Mouse (Mus musculus): ENCODE measurements around the gene Syt7. TPM values are rescaled to one million over a fixed set of nuclear protein-coding genes. Genes with fewer than 3 reads are reported as not detected.

Gene Syt7
- polyA plus RNA-seq, 1 experiment = 11.0 TPM

DNA sequence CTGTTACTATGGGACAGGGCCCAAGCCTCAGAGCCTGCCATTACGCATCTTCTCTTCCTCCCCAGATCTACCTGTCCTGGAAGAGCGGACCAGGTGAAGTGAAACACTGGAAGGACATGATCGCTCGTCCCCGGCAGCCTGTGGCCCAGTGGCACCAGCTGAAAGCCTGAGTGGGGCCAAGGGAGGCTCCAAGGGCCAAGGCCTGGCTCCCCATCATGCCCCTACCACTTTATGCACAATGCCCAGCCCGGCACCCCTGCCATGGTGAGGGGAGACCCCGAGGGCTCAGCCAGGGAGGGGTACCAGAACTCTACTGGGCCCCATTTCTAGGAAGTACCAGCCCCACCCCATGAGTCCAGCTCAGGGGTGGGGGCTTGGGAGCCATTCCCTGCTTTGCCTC lies 59.4 kb downstream of the Syt7 start:
- Histone ChIP-seq H3K27ac (ENCODE audit: control insufficient read depth, insufficient read depth, low read depth, low read length) (no peak overlapping the region), H3K4me3 (ENCODE audit: control insufficient read depth, low read depth, low read length) (no peak overlapping the region), H3K4me1 (ENCODE audit: control insufficient read depth, insufficient read depth, low read length) (peaks cover 5% of the 10 kb centered on the region), H3K27me3 (ENCODE audit: control insufficient read depth, insufficient read depth, low read length) (no peaks in the 10 kb centered on the region), H3K36me3 (ENCODE audit: control insufficient read depth, insufficient read depth, low read length) (no peaks in the 10 kb centered on the region)
- no peak for TF ChIP-seq POLR2A (IDR thresholded peaks at IDR 0.05; ENCODE audit: control insufficient read depth, low read depth, low read length)
- TF ChIP-seq CTCF (IDR thresholded peaks at IDR 0.05; ENCODE audit: control insufficient read depth, insufficient read depth, insufficient replicate concordance, low read depth, low read length) = no peak

DNA sequence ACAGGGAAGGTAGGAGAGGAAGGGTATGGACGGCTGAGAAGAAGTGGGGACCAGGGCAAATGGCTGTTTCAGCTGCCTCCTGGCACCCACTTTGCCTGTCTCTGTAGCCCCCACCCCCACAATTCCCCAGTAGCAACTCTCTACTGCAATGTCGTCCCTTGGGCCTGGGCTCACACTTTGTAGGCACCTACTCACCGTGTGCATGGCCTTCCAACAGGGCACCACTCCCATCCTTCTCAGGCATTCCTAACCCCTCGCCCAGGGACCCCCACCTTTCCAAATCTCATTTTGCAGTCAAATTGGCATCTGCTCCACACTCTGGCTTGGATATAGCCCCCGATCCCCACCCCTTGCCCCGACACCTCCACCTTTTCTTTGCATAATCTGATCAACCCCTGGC lies 60.3 kb downstream of the Syt7 start:
- Histone ChIP-seq H3K36me3 (ENCODE audit: control insufficient read depth, insufficient read depth, low read length) (no peaks in the 10 kb centered on the region), H3K4me1 (ENCODE audit: control insufficient read depth, insufficient read depth, low read length) (peaks cover 5% of the 10 kb centered on the region), H3K27me3 (ENCODE audit: control insufficient read depth, insufficient read depth, low read length) (no peaks in the 10 kb centered on the region), H3K27ac (ENCODE audit: control insufficient read depth, insufficient read depth, low read depth, low read length) (no peak overlapping the region), H3K4me3 (ENCODE audit: control insufficient read depth, low read depth, low read length) (no peak overlapping the region)
- no peak for TF ChIP-seq CTCF (IDR thresholded peaks at IDR 0.05; ENCODE audit: control insufficient read depth, insufficient read depth, insufficient replicate concordance, low read depth, low read length)
- no peak for TF ChIP-seq POLR2A (IDR thresholded peaks at IDR 0.05; ENCODE audit: control insufficient read depth, low read depth, low read length)

- Histone ChIP-seq H3K4me1 (ENCODE audit: control insufficient read depth, insufficient read depth, low read length) (peaks cover 5% of the 10 kb centered on the region), H3K36me3 (ENCODE audit: control insufficient read depth, insufficient read depth, low read length) (no peaks in the 10 kb centered on the region), H3K27me3 (ENCODE audit: control insufficient read depth, insufficient read depth, low read length) (no peaks in the 10 kb centered on the region), H3K27ac (ENCODE audit: control insufficient read depth, insufficient read depth, low read depth, low read length) (no peak overlapping the region), H3K4me3 (ENCODE audit: control insufficient read depth, low read depth, low read length) (no peak overlapping the region)
- TF ChIP-seq CTCF (IDR thresholded peaks at IDR 0.05; ENCODE audit: control insufficient read depth, insufficient read depth, insufficient replicate concordance, low read depth, low read length) = peak; percentile 17; the same call in 1 of the 2 replicates
- no peak for TF ChIP-seq POLR2A (IDR thresholded peaks at IDR 0.05; ENCODE audit: control insufficient read depth, low read depth, low read length)
Observed at GRCm38 (mm10) chr19:10449708-10450107, 60.8 kb downstream of the Syt7 start.

DNA sequence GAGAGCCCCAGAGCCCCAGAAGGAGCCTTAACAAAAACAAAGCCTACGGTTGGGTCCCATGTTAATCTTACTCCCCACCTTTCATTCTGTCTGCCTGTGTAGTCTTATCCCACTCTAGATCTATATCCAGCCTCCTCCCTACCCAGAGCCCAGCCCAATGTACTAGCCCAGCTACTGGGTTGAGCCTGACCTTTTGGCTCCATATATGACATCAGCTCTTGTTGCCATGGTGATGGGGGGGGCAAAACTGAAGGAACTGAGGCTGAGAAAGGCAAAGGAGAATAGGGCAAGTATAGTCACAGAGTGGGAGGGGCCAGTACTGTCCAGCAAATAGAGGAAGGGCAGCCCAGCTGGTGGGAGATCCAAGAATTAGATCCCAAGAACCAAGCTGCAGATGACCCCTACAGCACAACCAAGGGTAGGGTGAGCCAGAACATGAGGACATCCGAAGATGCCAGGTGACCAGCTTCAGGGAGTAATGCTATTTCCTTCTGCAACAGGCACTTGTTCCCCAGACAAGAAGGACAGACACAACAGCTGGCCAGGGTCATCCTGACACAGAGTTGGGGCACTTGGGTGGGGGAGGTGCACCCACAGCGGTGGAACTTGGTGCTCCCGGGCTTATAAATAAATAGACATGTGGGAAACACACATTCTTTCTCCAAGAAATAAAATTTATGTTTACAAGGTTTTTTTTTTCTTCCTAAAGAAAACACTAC lies 66.0 kb downstream of the Syt7 start:
- no peaks in the 10 kb centered on the region for H3K36me3 ChIP-seq (ENCODE audit: control insufficient read depth, insufficient read depth, low read length)
- peak overlapping the region; percentile 90 for H3K4me3 ChIP-seq (ENCODE audit: control insufficient read depth, low read depth, low read length)
- H3K4me1 ChIP-seq (ENCODE audit: control insufficient read depth, insufficient read depth, low read length) = peaks cover 14% of the 10 kb centered on the region
- H3K27me3 ChIP-seq (ENCODE audit: control insufficient read depth, insufficient read depth, low read length) = no peaks in the 10 kb centered on the region
- TF ChIP-seq CTCF (IDR thresholded peaks at IDR 0.05; ENCODE audit: control insufficient read depth, insufficient read depth, insufficient replicate concordance, low read depth, low read length) (no peak), POLR2A (IDR thresholded peaks at IDR 0.05; ENCODE audit: control insufficient read depth, low read depth, low read length) (no peak; the same call in 1 of the 2 replicates)
- peak overlapping the region; percentile 40 for H3K27ac ChIP-seq (ENCODE audit: control insufficient read depth, insufficient read depth, low read depth, low read length)

GRCm38 (mm10) chr19:10455437-10455806 lies 66.5 kb downstream of the Syt7 start:
- Histone ChIP-seq H3K4me3 (ENCODE audit: control insufficient read depth, low read depth, low read length) (peak overlapping the region; percentile 90), H3K27ac (ENCODE audit: control insufficient read depth, insufficient read depth, low read depth, low read length) (peak overlapping the region; percentile 8; the same call in 1 of the 2 replicates), H3K4me1 (ENCODE audit: control insufficient read depth, insufficient read depth, low read length) (peaks cover 14% of the 10 kb centered on the region), H3K27me3 (ENCODE audit: control insufficient read depth, insufficient read depth, low read length) (no peaks in the 10 kb centered on the region), H3K36me3 (ENCODE audit: control insufficient read depth, insufficient read depth, low read length) (no peaks in the 10 kb centered on the region)
- no peak; the same call in 1 of the 2 replicates for TF ChIP-seq POLR2A (IDR thresholded peaks at IDR 0.05; ENCODE audit: control insufficient read depth, low read depth, low read length)
- no peak for TF ChIP-seq CTCF (IDR thresholded peaks at IDR 0.05; ENCODE audit: control insufficient read depth, insufficient read depth, insufficient replicate concordance, low read depth, low read length)

GRCm38 (mm10) chr19:10456752-10457483 lies 68.0 kb downstream of the Syt7 start, which contains the start of gene Lrrc10b:
Gene Lrrc10b, minus strand, starts transcription at chr19:10457473.
- TF ChIP-seq CTCF (IDR thresholded peaks at IDR 0.05; ENCODE audit: control insufficient read depth, insufficient read depth, insufficient replicate concordance, low read depth, low read length) (no peak), POLR2A (IDR thresholded peaks at IDR 0.05; ENCODE audit: control insufficient read depth, low read depth, low read length) (no peak)
- Histone ChIP-seq H3K27me3 (ENCODE audit: control insufficient read depth, insufficient read depth, low read length) (no peaks in the 10 kb centered on the region), H3K4me1 (ENCODE audit: control insufficient read depth, insufficient read depth, low read length) (peaks cover 10% of the 10 kb centered on the region), H3K36me3 (ENCODE audit: control insufficient read depth, insufficient read depth, low read length) (no peaks in the 10 kb centered on the region), H3K4me3 (ENCODE audit: control insufficient read depth, low read depth, low read length) (peak within 1 kb of the TSS; percentile 90), H3K27ac (ENCODE audit: control insufficient read depth, insufficient read depth, low read depth, low read length) (no peak within 1 kb of the TSS; the same call in 1 of the 2 replicates)

DNA sequence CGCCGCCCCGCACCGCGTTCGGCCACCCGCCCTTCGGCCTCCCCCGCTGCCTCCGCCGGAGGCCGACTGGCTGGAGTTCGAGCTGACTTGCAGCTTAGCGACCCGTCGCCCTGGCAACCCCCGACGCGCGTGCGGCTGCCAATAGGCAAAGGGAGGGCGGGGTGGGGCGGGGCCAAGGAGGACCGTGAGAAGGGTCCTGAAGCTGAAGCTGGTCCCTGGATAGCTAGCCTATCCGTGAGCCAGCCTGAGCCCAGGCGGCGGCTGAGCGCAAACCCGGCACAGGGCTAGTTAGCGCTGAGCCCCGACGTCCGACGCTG lies 68.6 kb downstream of the Syt7 start:
- peak overlapping the region; percentile 90 for H3K4me3 ChIP-seq (ENCODE audit: control insufficient read depth, low read depth, low read length)
- TF ChIP-seq CTCF (IDR thresholded peaks at IDR 0.05; ENCODE audit: control insufficient read depth, insufficient read depth, insufficient replicate concordance, low read depth, low read length) (no peak), POLR2A (IDR thresholded peaks at IDR 0.05; ENCODE audit: control insufficient read depth, low read depth, low read length) (peak; percentile 44)
- no peaks in the 10 kb centered on the region for H3K36me3 ChIP-seq (ENCODE audit: control insufficient read depth, insufficient read depth, low read length)
- no peaks in the 10 kb centered on the region for H3K27me3 ChIP-seq (ENCODE audit: control insufficient read depth, insufficient read depth, low read length)
- no peak overlapping the region for H3K27ac ChIP-seq (ENCODE audit: control insufficient read depth, insufficient read depth, low read depth, low read length)
- peaks cover 13% of the 10 kb centered on the region for H3K4me1 ChIP-seq (ENCODE audit: control insufficient read depth, insufficient read depth, low read length)
